Mouse (Mus musculus): ENCODE data around the gene Ypel1.

The Ypel1 gene

DNA sequence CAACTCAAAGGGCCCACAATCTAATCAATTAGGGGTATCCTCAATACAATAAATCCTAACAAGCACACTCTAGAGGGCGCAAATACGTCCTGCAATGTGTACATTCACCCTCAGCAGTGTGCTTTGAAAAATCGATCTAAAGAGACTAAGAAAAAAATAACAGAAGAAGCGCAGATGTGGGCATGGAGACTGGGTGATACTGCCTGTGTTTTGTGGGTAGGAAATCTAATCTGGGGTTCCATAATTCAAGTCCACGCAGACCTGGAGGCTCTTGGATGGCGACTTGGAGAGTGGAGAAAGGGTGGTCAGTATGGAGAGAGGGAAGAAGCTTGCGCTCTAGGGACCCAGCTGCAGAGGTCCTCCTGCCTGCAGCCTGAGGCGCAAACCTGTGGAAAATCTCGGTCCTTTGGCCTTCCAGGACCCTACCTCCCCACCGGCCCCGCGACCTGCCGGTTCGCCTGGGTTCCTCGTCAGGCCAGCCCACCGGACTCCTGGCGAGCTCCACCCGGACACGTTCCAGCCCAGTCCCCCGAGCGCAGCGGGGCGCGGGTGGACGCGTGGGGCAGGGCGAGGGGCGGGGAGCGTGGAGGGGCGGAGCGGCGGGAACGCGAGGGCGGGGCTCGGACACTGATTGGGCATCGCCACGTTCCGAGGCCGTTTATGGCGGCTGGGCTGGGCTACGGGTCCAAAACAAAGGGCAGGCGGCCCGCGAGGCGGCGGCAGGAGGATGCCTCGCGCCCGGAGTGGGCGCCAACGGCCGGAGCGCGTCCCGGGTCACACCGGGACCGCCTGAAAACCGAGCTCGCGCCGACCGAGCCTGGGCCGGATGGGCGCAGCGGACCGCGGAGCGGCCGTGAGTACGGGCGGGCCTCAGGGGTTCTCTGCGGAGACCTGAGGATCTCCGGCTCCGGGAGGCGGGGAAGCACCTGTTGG is at the start of gene Ypel1:
TSS of gene Ypel1 (plus strand) at position 186 of the 933 bp plus-strand sequence.
- TF ChIP-seq GATA4 (IDR thresholded peaks at IDR 0.05; ENCODE audit: insufficient replicate concordance, low read length): no peak

DNA sequence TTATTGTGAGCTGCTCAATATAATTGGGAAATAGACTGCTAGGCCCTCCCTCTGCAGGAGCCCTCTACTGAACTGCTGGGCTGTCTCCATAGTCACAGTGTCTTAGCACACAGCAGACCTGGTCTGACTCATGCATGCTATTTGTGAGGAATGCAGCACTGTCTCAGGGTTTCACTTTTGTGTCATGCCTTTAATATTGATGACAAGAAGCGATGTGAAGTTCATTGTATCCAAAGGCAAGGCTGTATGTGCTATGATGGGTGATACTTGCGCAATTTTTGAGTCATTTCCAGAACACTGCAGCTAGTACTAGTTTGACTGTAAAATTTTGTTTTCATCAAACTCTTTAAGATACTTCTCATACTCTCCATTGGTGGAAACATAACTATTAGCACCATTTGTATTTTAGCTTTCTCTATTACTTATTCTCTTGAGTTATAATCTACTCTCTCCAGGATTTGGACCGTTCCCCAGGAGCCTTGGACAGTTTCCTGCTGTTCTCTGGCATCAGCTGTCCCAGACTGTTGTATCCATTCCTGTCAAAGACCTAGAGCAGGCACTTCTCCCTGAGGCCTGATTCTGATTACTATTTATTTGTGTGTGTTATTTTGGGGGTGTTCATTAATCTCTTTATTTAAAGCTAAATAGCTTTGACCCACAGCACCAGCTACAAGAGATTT is 44.9 kb upstream of the Ypel1 start:
- no peak for TF ChIP-seq GATA4 (IDR thresholded peaks at IDR 0.05; ENCODE audit: insufficient replicate concordance, low read length)

DNA sequence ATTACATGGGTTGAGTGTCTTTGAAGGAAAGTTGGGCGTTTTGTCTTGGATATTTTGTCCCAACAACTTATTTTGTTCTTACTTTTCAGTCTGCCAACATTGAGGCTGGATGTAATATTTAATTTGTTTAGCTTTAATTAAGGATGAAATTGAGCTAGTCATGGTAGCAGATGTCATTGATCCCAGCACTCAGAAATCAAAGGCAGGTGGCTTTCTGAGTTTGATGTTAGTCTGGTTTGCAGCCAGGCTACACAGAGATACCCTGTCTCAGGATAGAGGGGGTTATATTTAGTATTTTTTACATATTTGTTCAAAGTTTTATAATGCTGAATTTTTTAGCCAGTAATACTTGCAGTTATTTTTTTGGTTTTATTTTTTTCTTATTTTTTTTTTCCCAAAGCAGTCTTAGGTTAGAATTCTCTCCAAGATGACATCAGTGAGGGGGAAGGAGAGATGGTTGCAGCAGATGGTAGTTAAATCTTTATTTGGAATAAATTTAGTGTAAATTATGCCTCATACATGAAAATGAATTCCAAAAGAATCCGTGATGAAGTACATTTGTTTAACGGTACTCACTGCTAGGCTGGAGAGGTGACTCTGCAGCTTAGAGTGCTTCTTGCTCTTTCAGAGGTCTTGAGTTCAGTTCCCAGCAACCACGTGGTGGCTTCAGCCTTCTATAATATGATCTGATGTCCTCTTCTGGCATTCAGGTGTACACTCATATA is 39.4 kb upstream of the Ypel1 start:
- TF ChIP-seq GATA4 (IDR thresholded peaks at IDR 0.05; ENCODE audit: insufficient replicate concordance, low read length): no peak

DNA sequence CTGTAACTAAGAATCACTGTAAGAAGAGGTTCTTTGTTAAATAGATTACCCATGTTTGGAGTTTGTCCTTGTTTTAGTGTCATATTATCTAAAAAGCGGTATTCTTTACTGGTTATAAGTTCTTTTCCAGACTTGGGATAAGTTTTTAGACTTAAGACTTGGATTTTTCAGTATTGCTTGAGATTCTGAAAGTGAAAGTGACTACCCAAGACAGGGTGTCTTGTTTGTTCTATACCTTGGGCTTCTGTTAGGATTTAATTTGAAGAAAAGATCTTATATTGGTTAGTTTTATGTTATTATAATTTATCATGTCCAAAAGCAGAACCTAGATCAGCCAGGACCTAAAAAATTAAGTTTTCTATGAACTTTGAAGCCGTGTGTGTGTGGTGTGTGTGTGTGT is 35.7 kb upstream of the Ypel1 start:
- TF ChIP-seq GATA4 (IDR thresholded peaks at IDR 0.05; ENCODE audit: insufficient replicate concordance, low read length): no peak

DNA sequence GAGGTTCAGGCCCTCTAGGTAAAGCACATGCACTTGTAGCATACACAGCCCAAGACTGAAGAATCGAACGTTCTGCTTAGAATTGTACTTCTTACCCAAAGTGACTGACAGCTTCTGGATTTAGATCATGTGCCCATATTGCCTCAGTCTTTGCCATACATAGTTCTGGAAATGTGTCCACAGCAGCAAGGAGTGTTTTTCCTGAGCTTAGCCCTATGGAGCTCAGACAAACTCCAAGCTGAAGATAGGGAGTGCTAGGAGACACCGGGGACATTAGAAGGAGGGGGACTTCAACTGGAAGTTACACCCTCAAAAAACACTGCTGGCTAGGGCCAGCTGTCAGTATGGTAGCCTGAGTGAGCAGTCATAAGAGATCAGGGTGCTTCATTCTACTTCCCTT is 28.8 kb upstream of the Ypel1 start:
- TF ChIP-seq GATA4 (IDR thresholded peaks at IDR 0.05; ENCODE audit: insufficient replicate concordance, low read length): no peak

DNA sequence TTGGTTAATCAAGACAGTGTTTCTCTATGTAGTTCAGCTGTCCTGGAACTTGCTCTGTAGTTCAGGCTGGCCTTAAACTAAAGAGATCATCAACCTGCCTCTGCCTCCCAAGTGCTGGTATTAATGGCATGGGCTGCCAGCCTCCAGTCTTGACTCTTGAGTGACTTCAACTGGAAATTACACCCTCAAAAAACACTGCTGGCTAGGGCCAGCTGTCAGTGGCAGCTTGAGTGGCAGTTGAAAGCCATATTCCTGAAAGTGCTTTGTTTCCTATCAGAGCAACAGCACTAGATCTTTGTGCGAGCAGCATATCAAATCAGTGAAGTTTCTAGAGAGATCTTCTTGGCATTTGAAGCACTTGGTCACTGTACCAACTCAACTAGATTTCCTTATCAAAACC is 28.1 kb upstream of the Ypel1 start:
- TF ChIP-seq GATA4 (IDR thresholded peaks at IDR 0.05; ENCODE audit: insufficient replicate concordance, low read length): no peak

DNA sequence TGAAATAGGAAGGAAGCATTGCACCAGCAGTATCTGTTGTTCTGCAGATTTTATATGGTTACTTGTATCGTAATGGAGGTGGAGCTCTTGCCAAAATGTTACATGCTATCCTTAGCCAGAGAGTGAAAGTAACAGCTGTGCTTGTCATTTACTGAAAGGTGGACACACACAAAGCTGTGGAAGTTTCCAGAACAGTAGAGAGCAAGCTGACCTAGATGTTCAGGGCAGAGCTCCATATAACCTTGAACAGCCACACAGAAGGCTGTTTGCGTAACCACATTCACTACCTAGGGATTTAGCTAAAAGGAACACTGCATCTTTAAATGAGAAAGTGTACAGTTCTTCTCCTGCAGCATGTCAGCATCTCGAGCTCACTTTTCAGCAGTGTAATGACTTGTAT is 25.2 kb upstream of the Ypel1 start:
- no peak for TF ChIP-seq GATA4 (IDR thresholded peaks at IDR 0.05; ENCODE audit: insufficient replicate concordance, low read length)

DNA sequence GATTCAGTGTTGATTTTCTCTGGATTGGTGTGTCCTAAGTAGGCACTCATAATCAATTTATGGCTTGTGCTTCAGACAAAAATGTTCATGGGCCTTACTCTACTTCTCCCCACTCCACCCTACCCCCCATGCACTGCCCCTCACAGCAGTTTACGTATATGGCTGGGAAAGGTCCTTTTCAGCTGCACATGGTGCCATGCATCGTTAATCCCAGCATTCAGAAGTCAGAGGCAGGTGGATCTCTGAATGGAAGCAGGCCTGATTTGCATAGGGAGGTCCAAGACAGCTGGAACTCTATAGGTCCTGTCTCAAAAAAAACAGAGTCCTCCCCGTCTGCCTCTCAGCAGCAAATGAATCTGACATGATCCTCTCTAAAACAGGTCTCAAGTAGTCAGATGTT is 24.2 kb upstream of the Ypel1 start:
- TF ChIP-seq GATA4 (IDR thresholded peaks at IDR 0.05; ENCODE audit: insufficient replicate concordance, low read length): no peak

DNA sequence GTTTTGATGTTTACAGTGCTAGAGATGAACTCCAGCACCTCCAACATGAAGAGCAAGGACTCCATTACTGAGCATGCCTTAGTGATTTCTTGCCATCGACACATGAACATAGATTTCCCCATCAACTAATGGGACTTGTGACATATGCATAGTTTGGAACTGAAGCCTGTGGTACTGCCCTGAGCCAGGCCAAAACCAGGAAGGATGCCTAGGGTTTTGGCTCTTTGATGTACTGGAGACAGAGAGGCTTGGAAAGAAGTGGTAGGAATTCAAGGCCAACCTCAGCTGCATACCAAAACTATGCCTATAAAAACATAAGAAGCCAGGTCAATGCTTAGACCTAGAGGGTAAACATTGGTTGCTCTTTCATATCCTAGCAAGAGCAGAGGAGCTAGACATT is 19.6 kb upstream of the Ypel1 start:
- TF ChIP-seq GATA4 (IDR thresholded peaks at IDR 0.05; ENCODE audit: insufficient replicate concordance, low read length): no peak

DNA sequence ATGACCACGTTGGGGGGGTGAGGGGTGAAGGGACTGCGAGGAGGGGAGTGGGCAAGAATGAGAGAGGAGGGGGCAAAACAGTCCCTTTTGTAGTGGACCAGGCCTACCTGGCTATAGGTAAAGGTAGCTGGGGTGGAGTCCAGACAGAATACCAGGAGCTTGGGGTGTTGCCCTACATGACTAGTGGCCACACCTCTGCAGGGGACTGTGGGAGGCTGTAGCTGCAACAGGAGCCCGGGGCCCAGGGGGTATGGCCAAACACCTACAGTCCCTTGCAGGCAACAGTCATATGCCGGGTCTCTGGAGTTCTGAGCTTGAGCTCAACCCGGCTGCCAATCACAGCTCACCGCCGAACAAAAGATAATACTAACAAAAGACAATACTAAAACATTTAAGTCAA is 17.4 kb upstream of the Ypel1 start:
- no peak for TF ChIP-seq GATA4 (IDR thresholded peaks at IDR 0.05; ENCODE audit: insufficient replicate concordance, low read length)

DNA sequence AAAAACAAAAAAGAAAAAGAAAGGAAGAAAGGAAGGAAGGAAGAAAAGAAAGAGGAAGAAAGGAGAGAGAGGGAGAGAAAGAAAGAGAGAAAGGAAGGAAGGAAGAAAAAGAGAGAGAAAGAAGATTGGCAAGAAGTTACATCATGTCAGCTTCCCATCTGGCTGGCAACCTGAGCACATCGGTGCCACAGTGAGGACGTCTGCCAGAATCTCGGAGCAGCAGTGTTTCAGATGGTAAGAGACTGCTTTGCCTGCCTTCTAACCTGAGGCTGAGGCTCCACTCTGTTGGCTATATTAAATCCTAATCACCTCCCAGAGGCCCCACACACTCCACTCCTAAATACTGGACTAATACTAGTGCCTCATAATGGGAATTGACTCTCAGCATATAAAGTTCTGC is 15.6 kb upstream of the Ypel1 start:
- no peak for TF ChIP-seq GATA4 (IDR thresholded peaks at IDR 0.05; ENCODE audit: insufficient replicate concordance, low read length)

DNA sequence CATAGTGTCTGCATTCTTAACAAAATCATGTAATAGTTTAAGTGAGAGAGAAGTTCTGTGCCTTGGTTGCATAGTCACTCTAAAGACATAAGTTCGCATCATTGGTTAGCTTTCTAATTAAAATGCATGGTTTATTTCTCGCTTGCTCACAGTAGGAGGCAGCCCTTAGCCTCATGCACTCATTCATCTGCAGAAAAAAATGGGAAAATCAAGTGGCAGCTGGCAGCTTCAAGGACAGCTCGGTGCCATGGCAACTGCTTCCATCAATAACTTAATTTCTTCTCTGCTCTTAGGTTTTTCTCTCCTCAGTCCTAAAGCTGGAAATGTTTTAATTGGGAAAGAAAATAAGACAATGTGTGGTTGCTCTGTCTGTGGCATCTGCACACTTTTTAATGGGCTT is 13.9 kb upstream of the Ypel1 start:
- no peak for TF ChIP-seq GATA4 (IDR thresholded peaks at IDR 0.05; ENCODE audit: insufficient replicate concordance, low read length)

DNA sequence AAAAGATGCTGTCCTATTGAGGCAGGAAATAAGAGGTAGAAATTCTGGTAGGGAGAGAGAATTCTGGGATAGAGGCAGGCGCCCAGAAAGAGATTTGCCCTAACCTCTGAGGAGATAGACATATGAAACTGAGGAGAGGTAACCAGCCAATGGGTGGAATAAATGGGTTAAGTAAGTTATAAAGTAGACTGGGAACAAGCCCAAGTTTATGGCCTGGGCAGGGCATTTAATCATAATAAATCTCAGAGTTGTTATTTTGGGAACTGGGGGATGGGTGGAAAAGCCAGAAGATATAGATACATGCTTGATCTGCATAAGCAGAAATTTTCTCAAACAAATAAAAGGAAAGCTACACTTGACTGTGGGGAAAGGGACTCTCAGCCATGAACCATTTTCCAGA is 7.2 kb upstream of the Ypel1 start:
- TF ChIP-seq GATA4 (IDR thresholded peaks at IDR 0.05; ENCODE audit: insufficient replicate concordance, low read length): no peak

DNA sequence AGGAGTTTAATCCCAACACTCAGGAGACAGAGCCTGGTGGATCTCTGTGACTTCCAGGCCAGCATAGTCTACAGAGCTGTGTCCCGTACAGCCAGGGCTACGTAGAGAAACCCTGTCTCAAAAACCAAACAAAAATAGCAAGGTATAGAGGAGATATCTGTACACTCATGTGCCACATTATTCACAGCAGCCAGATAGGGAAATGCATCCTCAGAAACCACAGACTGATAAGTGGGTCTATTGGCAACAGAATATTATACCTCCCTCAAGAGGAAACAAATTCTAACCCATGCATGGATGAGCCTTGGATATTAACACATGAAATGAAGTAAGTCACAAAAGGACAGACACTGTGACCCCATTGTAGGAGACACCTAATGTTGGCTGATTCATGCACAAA is 1.9 kb upstream of the Ypel1 start:
- TF ChIP-seq GATA4 (IDR thresholded peaks at IDR 0.05; ENCODE audit: insufficient replicate concordance, low read length): no peak

DNA sequence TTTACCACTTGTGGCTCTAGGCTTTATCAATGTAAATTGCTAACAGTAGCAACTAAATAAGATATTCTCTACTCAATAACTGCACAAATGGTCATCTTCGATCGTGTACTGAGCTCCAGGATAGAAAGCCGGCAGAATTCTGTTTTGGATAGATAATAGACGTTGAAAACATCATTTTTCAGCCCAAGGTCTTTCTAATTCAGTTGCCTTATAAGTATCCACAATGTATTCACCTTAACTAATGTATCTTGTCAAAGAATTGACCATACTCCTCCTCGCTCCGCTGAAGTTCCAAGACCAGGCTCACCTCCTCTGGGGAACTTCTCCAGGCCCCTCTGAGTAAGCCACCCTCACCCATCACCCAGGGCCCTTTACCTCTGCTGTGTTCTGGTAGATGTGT is 1.2 kb downstream of the Ypel1 start:
- TF ChIP-seq GATA4 (IDR thresholded peaks at IDR 0.05; ENCODE audit: insufficient replicate concordance, low read length): no peak

DNA sequence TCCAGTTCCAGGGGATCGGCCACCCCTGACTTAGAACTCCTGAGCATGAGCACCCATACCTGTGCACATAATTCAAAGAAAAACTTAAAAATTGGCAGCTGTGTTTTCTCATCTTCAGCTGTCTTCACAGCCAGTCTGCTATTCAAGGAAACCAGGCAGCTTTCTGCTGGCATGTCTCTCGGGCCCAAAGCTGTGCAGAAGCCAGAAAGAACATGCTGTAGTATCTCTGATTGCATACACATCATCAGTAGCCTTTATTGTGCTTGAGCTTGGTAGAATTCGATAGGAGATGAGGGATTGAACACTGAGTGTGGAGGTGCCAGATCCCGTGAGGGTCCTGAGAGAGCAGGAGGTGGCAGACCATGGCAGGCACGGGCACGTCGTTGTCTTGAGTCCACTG is 3.5 kb downstream of the Ypel1 start:
- no peak for TF ChIP-seq GATA4 (IDR thresholded peaks at IDR 0.05; ENCODE audit: insufficient replicate concordance, low read length)

All from liver, adult (tissue).